Mouse (Mus musculus): ENCODE measurements at regions not wholly inside any gene's neighbourhood (a gene's known extent, or its start where the extent isn't known, plus 50 kb on each side); places are given as distances from the start of the nearest gene placed in this dataset.

GRCm38 (mm10) chr1:77137663-77138062 lies 377.2 kb downstream of the Epha4 start:
- TF ChIP-seq CTCF (IDR thresholded peaks at IDR 0.05; ENCODE audit: control insufficient read depth, insufficient read depth, insufficient read length): no peak
- no peak for TF ChIP-seq MYOD1 (IDR thresholded peaks at IDR 0.05; ENCODE audit: control insufficient read depth, insufficient read length, low read depth)
- no peak for TF ChIP-seq MAX (IDR thresholded peaks at IDR 0.05)
- no peak for TF ChIP-seq USF1 (IDR thresholded peaks at IDR 0.05; ENCODE audit: low read depth)
- no peak for TF ChIP-seq CEBPB (IDR thresholded peaks at IDR 0.05; ENCODE audit: low read depth)

All from C2C12 (cell line).